Mouse (Mus musculus): ENCODE data around the gene Ucp3. TPM values are rescaled to one million over a fixed set of nuclear protein-coding genes. Genes with fewer than 3 reads are reported as not detected.

Gene Ucp3
- polyA plus RNA-seq, 1 experiment = not detected

- TF ChIP-seq POLR2A (IDR thresholded peaks at IDR 0.05; ENCODE audit: low read depth, low read length) = no peak
- TF ChIP-seq CTCF (IDR thresholded peaks at IDR 0.05; ENCODE audit: borderline replicate concordance, insufficient read depth, low read length) = no peak
- no peak overlapping the region for H3K27ac ChIP-seq (ENCODE audit: insufficient read depth, low read length)
- H3K4me1 ChIP-seq (ENCODE audit: control insufficient read depth, insufficient read depth, low read length) = peaks cover 2% of the 10 kb centered on the region; the same call in 1 of the 2 replicates
- no peak overlapping the region for H3K4me3 ChIP-seq (ENCODE audit: insufficient read depth, low read length)
Observed at GRCm38 (mm10) chr7:100534216-100534615, 61.4 kb downstream of the Ucp3 start.

- H3K27ac ChIP-seq (ENCODE audit: insufficient read depth, low read length) = no peak overlapping the region
- H3K4me1 ChIP-seq (ENCODE audit: control insufficient read depth, insufficient read depth, low read length) = peaks cover 2% of the 10 kb centered on the region; the same call in 1 of the 2 replicates
- no peak overlapping the region for H3K4me3 ChIP-seq (ENCODE audit: insufficient read depth, low read length)
- TF ChIP-seq CTCF (IDR thresholded peaks at IDR 0.05; ENCODE audit: borderline replicate concordance, insufficient read depth, low read length) (no peak), POLR2A (IDR thresholded peaks at IDR 0.05; ENCODE audit: low read depth, low read length) (no peak)
Observed at GRCm38 (mm10) chr7:100535831-100536230, 63.0 kb downstream of the Ucp3 start.

Other genes with a start within 250 kb of the Ucp3 start
- 8.4 and 8.6 TPM in 2 replicates for gene Pgm2l1, start 245.6 kb upstream of the Ucp3 start, polyA plus RNA-seq (2011; ENCODE audit: insufficient read length, low read depth, missing spikeins)
- gene P4ha3, start 187.5 kb upstream of the Ucp3 start, polyA plus RNA-seq (2011; ENCODE audit: insufficient read length, low read depth, missing spikeins) = 91.9 and 100 TPM in 2 replicates
- gene C2cd3, start 100.8 kb upstream of the Ucp3 start, polyA plus RNA-seq (2011; ENCODE audit: insufficient read length, low read depth, missing spikeins) = 16.2 and 24.4 TPM in 2 replicates
- gene Ppme1, start 100.7 kb upstream of the Ucp3 start, polyA plus RNA-seq (2011; ENCODE audit: insufficient read length, low read depth, missing spikeins) = 95.1 and 117 TPM in 2 replicates
- gene Ucp2, start 20.3 kb downstream of the Ucp3 start, polyA plus RNA-seq (2011; ENCODE audit: insufficient read length, low read depth, missing spikeins) = 11.4 and 20.1 TPM in 2 replicates
- gene Dnajb13, start 42.0 kb downstream of the Ucp3 start, polyA plus RNA-seq (2011; ENCODE audit: insufficient read length, low read depth, missing spikeins) = not detected in 2 replicates
- 8.6 and 12.5 TPM in 2 replicates for gene Coa4, start 64.1 kb downstream of the Ucp3 start, polyA plus RNA-seq (2011; ENCODE audit: insufficient read length, low read depth, missing spikeins)
- 149 and 163 TPM in 2 replicates for gene Rab6a, start 134.4 kb downstream of the Ucp3 start, polyA plus RNA-seq (2011; ENCODE audit: insufficient read length, low read depth, missing spikeins)
- gene Mrpl48, start 135.3 kb downstream of the Ucp3 start, polyA plus RNA-seq (2011; ENCODE audit: insufficient read length, low read depth, missing spikeins) = 34.1 and 40.9 TPM in 2 replicates
- gene Plekhb1, start 189.4 kb downstream of the Ucp3 start, polyA plus RNA-seq (2011; ENCODE audit: insufficient read length, low read depth, missing spikeins) = 0.53 and 0.63 TPM in 2 replicates
- gene Fam168a, start 233.6 kb downstream of the Ucp3 start, polyA plus RNA-seq (2011; ENCODE audit: insufficient read length, low read depth, missing spikeins) = 53.6 and 58.0 TPM in 2 replicates